Mouse (Mus musculus): ENCODE results near the gene Zcchc7. TPM values are rescaled to one million over a fixed set of nuclear protein-coding genes. Genes with fewer than 3 reads are reported as not detected.

The Zcchc7 gene
- polyA plus RNA-seq (2014; fragmentation: Nextera tagmentation; extraction: Ambion mirVana) = 27.3 and 28.5 TPM in 2 replicates

DNA sequence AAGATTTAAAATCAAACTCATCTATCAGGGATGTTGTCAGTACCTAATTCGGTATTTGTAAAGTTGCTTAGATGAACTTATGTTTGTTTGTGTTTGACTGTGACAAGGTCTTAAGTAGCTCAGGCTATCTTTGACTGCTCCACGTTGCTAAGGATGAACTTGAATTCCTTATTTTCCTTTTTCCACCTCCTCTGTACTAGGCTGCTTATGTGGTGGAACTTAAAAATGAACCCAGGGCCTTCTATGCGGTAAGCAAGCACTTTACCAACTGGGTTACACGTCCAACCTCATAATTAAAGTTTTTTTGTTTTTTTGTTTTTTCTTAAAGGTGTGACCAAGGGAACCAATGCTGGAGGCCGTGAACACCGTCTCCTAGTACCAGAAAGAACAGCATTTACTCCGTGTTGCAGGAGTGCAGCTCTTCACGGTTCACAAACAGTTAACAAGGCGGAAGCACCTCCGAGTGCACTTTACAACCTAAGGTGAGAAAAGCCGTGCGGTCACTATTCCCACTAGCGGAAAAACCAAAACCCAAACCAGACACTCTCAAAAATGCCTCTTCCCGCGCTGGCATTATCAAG lies at the start of gene Zcchc7:
Zcchc7 (plus strand) TSS at position 325 of the 581 bp plus-strand sequence.
- 5% methylated on average over 15 of the region's 15 CpGs for WGBS
- DNase-seq (ENCODE audit: low spot score) = peak; percentile 81
- H3K4me2 ChIP-seq = peak within 1 kb of the TSS; percentile 77

DNA sequence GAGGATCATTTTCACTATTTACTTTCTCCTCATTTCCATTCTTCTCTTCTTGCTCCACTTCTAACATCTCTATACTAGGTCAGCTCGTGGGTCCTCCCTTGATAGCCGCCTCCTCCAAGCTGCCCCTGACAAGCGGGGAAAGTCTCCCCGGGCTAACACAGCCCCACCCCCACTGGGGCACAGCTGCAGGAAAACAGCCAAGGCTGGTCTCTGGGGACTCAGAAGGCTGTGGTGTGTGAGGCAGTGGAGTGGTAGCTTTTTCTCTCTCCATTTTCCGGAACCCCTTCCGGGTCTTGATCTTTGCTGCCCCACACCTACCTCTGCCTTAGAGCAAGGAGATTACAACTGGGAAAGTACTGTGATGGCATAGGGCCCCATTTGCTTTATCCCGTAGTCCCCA lies 49.7 kb upstream of the Zcchc7 start:
- H3K4me2 ChIP-seq = no peak overlapping the region
- no peak overlapping the region for H3K9ac ChIP-seq (ENCODE audit: low read depth, low read length)
- no peak overlapping the region for H3K4me3 ChIP-seq (ENCODE audit: low read depth, low read length)
- H3K27me3 ChIP-seq (replicated peaks; ENCODE audit: control insufficient read depth, insufficient read depth, low read length) = peaks cover 99% of the 10 kb centered on the region
- H3K9me3 ChIP-seq (ENCODE audit: control insufficient read depth, low read length) = no peaks in the 10 kb centered on the region
- H3K4me1 ChIP-seq (replicated peaks; ENCODE audit: control insufficient read depth, insufficient read depth, low read length) = 0 out of 2 replicates have a peak, but pooled peaks cover 2% of the 10 kb centered on the region
- no peak for ATAC-seq (replicated peaks; ENCODE audit: low FRiP score)
- no peaks in the 10 kb centered on the region for H3K36me3 ChIP-seq (ENCODE audit: control insufficient read depth, insufficient read depth, low read length)
- 7% methylated on average over 7 of the region's 7 CpGs for WGBS
- H3K27ac ChIP-seq (ENCODE audit: low read depth, low read length) = no peak overlapping the region
- no peak for DNase-seq (ENCODE audit: low spot score)

More for the DNA sequence above, at the start of gene Zcchc7:
- Histone ChIP-seq H3K4me1 (replicated peaks; ENCODE audit: control insufficient read depth, insufficient read depth, low read length) (peaks cover 3% of the 10 kb centered on the region), H3K27me3 (replicated peaks; ENCODE audit: control insufficient read depth, insufficient read depth, low read length) (no peaks in the 10 kb centered on the region), H3K9me3 (ENCODE audit: control insufficient read depth, low read length) (no peaks in the 10 kb centered on the region), H3K4me3 (ENCODE audit: low read depth, low read length) (peak within 1 kb of the TSS; percentile 92), H3K9ac (ENCODE audit: low read depth, low read length) (peak within 1 kb of the TSS; percentile 91), H3K36me3 (ENCODE audit: control insufficient read depth, insufficient read depth, low read length) (no peaks in the 10 kb centered on the region), H3K27ac (ENCODE audit: low read depth, low read length) (peak within 1 kb of the TSS; percentile 86)
- peak; percentile 53 for ATAC-seq (replicated peaks; ENCODE audit: low FRiP score)

DNA sequence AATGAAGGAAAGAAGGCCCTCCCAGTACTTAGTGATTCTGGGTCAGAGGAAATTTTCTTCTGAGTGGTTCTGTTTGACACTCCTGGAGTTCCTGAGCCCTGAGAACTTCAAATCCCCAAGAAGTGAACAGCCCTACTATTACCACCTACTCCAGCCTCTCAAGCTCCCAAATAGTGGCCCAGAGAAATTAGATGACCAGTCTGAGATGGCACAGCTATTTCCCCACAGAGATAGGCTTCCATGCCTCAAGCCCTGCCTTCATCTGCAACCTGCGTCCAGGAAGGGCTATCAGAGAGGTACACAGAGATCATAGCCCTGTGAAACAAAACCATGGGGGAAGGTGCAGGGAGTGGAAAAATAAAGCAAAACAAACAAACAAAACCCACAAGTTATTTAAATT lies 48.8 kb upstream of the Zcchc7 start:
- no peaks in the 10 kb centered on the region for H3K36me3 ChIP-seq (ENCODE audit: control insufficient read depth, insufficient read depth, low read length)
- ATAC-seq (replicated peaks; ENCODE audit: low FRiP score) = no peak
- 27% methylated on average over 1 of the region's 1 CpGs for WGBS
- 0 out of 2 replicates have a peak, but pooled peaks cover 2% of the 10 kb centered on the region for H3K4me1 ChIP-seq (replicated peaks; ENCODE audit: control insufficient read depth, insufficient read depth, low read length)
- H3K27ac ChIP-seq (ENCODE audit: low read depth, low read length) = no peak overlapping the region
- no peak overlapping the region for H3K4me3 ChIP-seq (ENCODE audit: low read depth, low read length)
- H3K9me3 ChIP-seq (ENCODE audit: control insufficient read depth, low read length) = no peaks in the 10 kb centered on the region
- no peak overlapping the region for H3K4me2 ChIP-seq
- peaks cover 99% of the 10 kb centered on the region for H3K27me3 ChIP-seq (replicated peaks; ENCODE audit: control insufficient read depth, insufficient read depth, low read length)
- H3K9ac ChIP-seq (ENCODE audit: low read depth, low read length) = no peak overlapping the region
- DNase-seq (ENCODE audit: low spot score) = no peak

DNA sequence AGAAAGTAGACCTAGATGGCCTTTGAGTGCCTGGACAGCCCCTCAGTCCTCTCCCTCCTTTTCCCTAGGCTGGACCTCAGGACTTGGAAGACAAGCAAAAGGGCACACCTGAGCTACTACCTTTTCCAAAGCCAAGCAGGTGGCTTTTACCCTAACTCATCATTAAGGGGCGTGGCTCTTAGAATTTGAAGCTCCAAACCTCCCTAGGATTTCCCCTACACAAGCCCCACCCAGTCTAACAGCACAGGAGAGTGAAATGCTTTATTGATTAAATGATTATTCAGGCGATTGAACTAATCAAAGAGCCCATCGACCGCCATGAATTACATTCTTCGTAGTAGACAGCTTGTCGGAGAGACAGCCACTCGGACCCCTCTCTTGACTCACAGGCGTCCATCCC lies 47.4 kb upstream of the Zcchc7 start:
- H3K4me1 ChIP-seq (replicated peaks; ENCODE audit: control insufficient read depth, insufficient read depth, low read length) = 0 out of 2 replicates have a peak, but pooled peaks cover under 1% of the 10 kb centered on the region
- no peaks in the 10 kb centered on the region for H3K9me3 ChIP-seq (ENCODE audit: control insufficient read depth, low read length)
- no peak overlapping the region for H3K27ac ChIP-seq (ENCODE audit: low read depth, low read length)
- 55% methylated on average over 8 of the region's 8 CpGs for WGBS
- no peak overlapping the region for H3K4me3 ChIP-seq (ENCODE audit: low read depth, low read length)
- peaks cover 99% of the 10 kb centered on the region for H3K27me3 ChIP-seq (replicated peaks; ENCODE audit: control insufficient read depth, insufficient read depth, low read length)
- no peak for ATAC-seq (replicated peaks; ENCODE audit: low FRiP score)
- no peak for DNase-seq (ENCODE audit: low spot score)
- no peaks in the 10 kb centered on the region for H3K36me3 ChIP-seq (ENCODE audit: control insufficient read depth, insufficient read depth, low read length)
- H3K9ac ChIP-seq (ENCODE audit: low read depth, low read length) = no peak overlapping the region
- no peak overlapping the region for H3K4me2 ChIP-seq

DNA sequence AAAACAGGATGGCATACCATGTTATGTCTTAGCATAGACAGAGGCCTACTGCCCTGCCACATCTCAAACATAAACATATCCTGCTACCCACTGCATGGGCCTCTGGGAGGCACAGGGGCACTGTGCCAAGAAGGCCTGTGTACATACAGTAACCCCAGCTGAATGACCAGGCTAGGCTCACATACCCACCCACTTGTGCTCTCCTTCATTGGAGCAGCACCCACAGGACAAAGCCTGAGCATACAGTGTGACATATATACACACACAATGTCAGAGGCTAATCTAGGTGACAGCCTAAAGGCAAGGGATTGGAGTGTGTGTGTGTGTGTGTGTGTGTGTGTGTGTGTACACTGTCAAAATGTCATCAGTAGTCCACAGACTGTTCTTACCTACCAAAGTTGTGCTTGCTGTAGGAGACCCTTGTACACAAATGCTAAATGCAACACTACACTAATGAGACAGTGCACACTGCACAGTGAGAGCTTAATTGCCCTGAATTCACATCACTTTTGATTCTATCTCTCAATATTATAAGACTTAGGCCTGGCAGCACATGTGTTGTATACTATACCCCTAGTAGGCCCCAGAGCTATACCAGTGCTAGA lies 46.5 kb upstream of the Zcchc7 start:
- Histone ChIP-seq H3K9me3 (ENCODE audit: control insufficient read depth, low read length) (no peaks in the 10 kb centered on the region), H3K9ac (ENCODE audit: low read depth, low read length) (no peak overlapping the region), H3K4me2 (no peak overlapping the region), H3K4me3 (ENCODE audit: low read depth, low read length) (no peak overlapping the region), H3K4me1 (replicated peaks; ENCODE audit: control insufficient read depth, insufficient read depth, low read length) (0 out of 2 replicates have a peak, but pooled peaks cover 3% of the 10 kb centered on the region), H3K27ac (ENCODE audit: low read depth, low read length) (no peak overlapping the region), H3K36me3 (ENCODE audit: control insufficient read depth, insufficient read depth, low read length) (no peaks in the 10 kb centered on the region), H3K27me3 (replicated peaks; ENCODE audit: control insufficient read depth, insufficient read depth, low read length) (peaks cover 99% of the 10 kb centered on the region)
- ATAC-seq (replicated peaks; ENCODE audit: low FRiP score) (no peak), DNase-seq (ENCODE audit: low spot score) (no peak)

DNA sequence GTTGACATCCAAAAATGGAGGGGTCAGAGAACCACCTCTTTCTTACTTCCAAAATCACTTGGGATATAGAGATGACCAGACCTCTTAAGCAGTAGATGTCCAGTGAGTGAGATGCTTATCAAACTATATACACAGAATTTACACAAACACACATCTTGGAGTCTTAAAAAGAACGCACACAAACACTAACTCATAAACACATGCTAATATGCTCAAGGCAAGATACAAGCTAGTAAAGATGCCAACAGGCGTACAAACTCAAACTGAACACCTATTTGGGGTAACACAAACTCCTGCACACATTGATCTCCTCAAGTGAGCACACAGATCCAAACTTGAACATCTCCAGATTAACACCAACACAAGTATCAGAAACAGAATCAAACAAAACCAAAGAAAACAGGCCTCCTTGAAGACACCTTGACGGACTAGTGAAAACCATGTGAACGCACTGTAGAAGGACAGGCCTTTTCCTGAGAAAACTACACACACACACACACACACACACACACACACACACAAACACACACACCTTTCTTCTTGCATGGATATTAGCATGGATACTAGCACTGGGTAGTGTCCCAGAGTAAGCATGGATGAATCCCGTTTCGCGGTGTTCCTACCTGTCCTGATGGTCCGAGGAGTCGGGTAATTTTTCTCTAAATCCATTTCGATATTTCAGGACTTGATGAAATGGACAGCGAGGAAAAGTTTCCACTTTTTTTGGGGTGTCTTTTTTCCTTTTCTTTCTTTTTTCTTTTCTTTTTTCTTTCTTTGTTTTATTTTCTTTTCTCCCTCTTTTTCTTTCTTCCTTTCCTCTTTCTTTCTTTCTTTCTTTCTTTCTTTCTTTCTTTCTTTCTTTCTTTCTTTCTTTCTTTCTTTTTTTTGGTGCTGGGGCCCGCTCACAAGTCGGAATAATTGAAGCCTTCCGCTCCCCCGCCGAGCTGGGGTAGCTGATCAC lies 45.7 kb upstream of the Zcchc7 start, which contains the start of gene Pax5:
Pax5 (minus strand) TSS at position 748 of the 961 bp plus-strand sequence.
- Histone ChIP-seq H3K9ac (ENCODE audit: low read depth, low read length) (no peak within 1 kb of the TSS), H3K4me3 (ENCODE audit: low read depth, low read length) (no peak within 1 kb of the TSS), H3K9me3 (ENCODE audit: control insufficient read depth, low read length) (no peaks in the 10 kb centered on the region), H3K27ac (ENCODE audit: low read depth, low read length) (no peak within 1 kb of the TSS), H3K27me3 (replicated peaks; ENCODE audit: control insufficient read depth, insufficient read depth, low read length) (peaks cover 99% of the 10 kb centered on the region), H3K4me2 (no peak within 1 kb of the TSS), H3K36me3 (ENCODE audit: control insufficient read depth, insufficient read depth, low read length) (no peaks in the 10 kb centered on the region), H3K4me1 (replicated peaks; ENCODE audit: control insufficient read depth, insufficient read depth, low read length) (0 out of 2 replicates have a peak, but pooled peaks cover 3% of the 10 kb centered on the region)
- 32% methylated on average over 16 of the region's 16 CpGs for WGBS
- ATAC-seq (replicated peaks; ENCODE audit: low FRiP score) (no peak), DNase-seq (ENCODE audit: low spot score) (no peak)

DNA sequence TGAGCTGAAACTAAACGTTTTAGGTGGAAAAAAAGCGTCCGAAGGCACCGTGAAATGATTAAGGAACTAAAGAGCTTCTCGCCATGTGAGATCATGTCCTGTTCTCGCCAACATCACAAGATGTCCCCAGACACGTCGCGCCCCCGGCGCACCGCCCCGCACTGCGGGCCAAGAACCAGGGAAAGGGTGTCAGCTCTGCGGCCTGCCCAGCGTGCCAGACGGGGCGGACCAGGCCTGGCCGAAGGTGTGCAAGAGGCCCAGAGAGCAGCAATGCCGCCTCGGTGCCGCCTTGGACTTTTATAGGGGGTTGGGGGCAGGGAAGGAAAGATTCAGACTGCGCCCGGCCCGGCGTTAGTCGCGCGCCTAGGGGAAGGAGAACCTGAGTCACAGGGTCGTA lies 45.0 kb upstream of the Zcchc7 start:
- Histone ChIP-seq H3K27ac (ENCODE audit: low read depth, low read length) (no peak overlapping the region), H3K9me3 (ENCODE audit: control insufficient read depth, low read length) (no peaks in the 10 kb centered on the region), H3K4me2 (no peak overlapping the region), H3K36me3 (ENCODE audit: control insufficient read depth, insufficient read depth, low read length) (no peaks in the 10 kb centered on the region), H3K4me1 (replicated peaks; ENCODE audit: control insufficient read depth, insufficient read depth, low read length) (0 out of 2 replicates have a peak, but pooled peaks cover 3% of the 10 kb centered on the region), H3K9ac (ENCODE audit: low read depth, low read length) (no peak overlapping the region), H3K27me3 (replicated peaks; ENCODE audit: control insufficient read depth, insufficient read depth, low read length) (peaks cover 99% of the 10 kb centered on the region), H3K4me3 (ENCODE audit: low read depth, low read length) (no peak overlapping the region)
- 3% methylated on average over 30 of the region's 30 CpGs for WGBS
- ATAC-seq (replicated peaks; ENCODE audit: low FRiP score) = no peak
- DNase-seq (ENCODE audit: low spot score) = no peak

DNA sequence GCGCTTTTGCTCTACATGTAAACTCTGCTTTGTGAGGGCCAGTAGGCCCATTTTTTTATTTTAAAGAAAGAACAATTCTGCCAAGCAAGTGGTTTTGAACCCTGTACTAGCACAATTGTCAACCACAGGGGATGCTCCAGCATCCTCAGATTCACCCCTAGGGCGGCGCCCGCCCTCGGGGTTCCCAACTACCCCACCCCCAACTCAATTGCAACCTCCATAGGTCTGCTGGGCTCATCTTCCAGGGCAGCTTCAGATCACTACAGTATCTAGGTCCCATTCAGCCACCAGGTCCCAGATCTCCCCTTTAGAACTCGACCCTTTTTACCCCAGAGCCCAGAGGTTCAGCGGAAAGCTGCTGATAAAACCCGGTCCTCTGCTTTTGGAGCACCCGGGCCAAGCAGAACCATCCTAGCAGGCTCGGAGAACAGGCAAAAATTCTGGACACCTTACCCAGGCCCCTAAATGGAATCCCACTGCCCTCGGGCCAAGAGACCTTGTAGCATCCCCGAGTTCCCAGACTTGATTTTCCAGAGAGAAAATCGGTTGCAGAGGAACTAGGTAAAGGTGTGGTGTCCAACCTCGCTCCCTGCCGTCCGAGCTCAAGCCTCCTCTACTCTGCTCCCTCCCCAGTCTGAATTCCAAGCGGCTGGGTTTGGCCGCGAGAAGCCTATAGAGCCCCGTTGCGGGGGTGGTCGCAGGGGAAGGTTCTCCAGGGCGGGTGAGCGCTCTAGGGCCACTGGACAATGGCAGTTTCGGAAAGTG lies 44.4 kb upstream of the Zcchc7 start:
- Histone ChIP-seq H3K36me3 (ENCODE audit: control insufficient read depth, insufficient read depth, low read length) (no peaks in the 10 kb centered on the region), H3K27ac (ENCODE audit: low read depth, low read length) (no peak overlapping the region), H3K4me2 (no peak overlapping the region; the same call in 1 of the 2 replicates), H3K4me3 (ENCODE audit: low read depth, low read length) (no peak overlapping the region), H3K27me3 (replicated peaks; ENCODE audit: control insufficient read depth, insufficient read depth, low read length) (peaks cover 95% of the 10 kb centered on the region), H3K9ac (ENCODE audit: low read depth, low read length) (no peak overlapping the region), H3K4me1 (replicated peaks; ENCODE audit: control insufficient read depth, insufficient read depth, low read length) (0 out of 2 replicates have a peak, but pooled peaks cover 3% of the 10 kb centered on the region), H3K9me3 (ENCODE audit: control insufficient read depth, low read length) (no peaks in the 10 kb centered on the region)
- 4% methylated on average over 25 of the region's 25 CpGs for WGBS
- ATAC-seq (replicated peaks; ENCODE audit: low FRiP score) = no peak
- peak; percentile 35 for DNase-seq (ENCODE audit: low spot score)
